Mouse (Mus musculus): ENCODE results near the gene Lrrc8d.

GRCm38 (mm10) chr5:105778189-105778588 lies 78.4 kb downstream of the Lrrc8d start:
- TF ChIP-seq CTCF (IDR thresholded peaks at IDR 0.05; ENCODE audit: insufficient read depth, low read length) (no peak), POLR2A (IDR thresholded peaks at IDR 0.05; ENCODE audit: borderline replicate concordance, extremely low read depth, low read depth, low read length) (no peak)
